Mouse (Mus musculus): ENCODE measurements around the gene E330009J07Rik. TPM values are rescaled to one million over a fixed set of nuclear protein-coding genes. Genes with fewer than 3 reads are reported as not detected.

Gene E330009J07Rik
- polyA plus RNA-seq, 1 experiment from 2014 or later = 12.4 TPM

DNA sequence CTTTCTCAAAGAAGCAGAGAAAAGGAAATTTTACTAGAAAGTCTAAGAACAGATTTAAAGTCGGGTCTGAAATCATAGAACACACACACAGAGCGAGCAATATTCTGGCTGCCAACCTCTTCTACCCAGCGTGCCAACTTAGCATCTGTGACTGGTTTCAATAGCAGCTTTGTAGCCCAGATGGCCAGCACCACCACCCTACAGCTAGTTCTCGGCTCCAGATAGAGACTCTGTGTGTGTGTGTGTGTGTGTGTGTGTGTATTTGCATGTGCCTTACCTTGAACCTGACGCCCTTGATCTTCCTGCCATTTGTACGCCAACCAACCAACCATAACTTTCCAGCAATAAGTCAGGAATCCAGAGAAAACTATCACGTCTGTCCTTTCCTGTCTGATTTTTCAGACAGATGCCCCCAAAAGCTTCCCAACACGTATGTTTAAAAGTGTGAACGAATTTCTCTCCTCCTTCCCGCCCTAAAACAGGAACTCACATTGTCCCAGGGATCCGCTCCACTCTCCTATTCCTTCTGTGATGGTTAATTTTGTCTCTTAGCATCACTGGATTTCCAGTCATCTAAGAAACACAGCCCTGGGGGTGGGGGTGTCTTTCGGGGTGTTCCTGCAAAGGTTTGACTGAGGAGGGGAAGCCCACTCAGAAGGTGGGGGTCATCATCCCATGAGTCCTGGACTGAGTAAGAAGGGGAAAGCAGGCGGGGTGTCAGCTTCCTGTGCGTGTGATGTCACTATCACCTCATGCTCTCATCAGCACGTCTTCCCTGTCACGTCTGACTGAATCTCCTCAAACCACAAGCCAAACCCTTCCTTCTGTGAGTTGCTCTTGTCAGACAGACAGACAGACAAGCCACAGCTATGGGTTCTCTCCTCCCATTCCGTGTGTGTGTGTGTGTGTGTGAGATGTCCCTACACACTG lies 3.3 kb downstream of the E330009J07Rik start:
- DNase-seq (ENCODE audit: low spot score) (no peak), ATAC-seq (ENCODE audit: insufficient number of reproducible peaks, low FRiP score, low TSS enrichment, low read depth) (no peak)
- no peaks in the 10 kb centered on the region for H3K4me1 ChIP-seq (ENCODE audit: control insufficient read depth, insufficient read depth, low read length)
- 88% methylated on average over 17 of the region's 17 CpGs for WGBS
- no peaks in the 10 kb centered on the region for H3K27me3 ChIP-seq (ENCODE audit: control insufficient read depth, insufficient read depth, low read length)
- no peak overlapping the region for H3K4me3 ChIP-seq (ENCODE audit: low read depth, low read length)
- H3K4me2 ChIP-seq (ENCODE audit: low read depth, severe bottlenecking) = no peak overlapping the region
- H3K27ac ChIP-seq (replicated peaks; ENCODE audit: low read depth, low read length) = no peak overlapping the region
- no peaks in the 10 kb centered on the region for H3K9me3 ChIP-seq (ENCODE audit: control insufficient read depth, low read length)
- no peaks in the 10 kb centered on the region for H3K36me3 ChIP-seq (ENCODE audit: control insufficient read depth, insufficient read depth, low read length)
- no peak overlapping the region for H3K9ac ChIP-seq (ENCODE audit: low read length)

DNA sequence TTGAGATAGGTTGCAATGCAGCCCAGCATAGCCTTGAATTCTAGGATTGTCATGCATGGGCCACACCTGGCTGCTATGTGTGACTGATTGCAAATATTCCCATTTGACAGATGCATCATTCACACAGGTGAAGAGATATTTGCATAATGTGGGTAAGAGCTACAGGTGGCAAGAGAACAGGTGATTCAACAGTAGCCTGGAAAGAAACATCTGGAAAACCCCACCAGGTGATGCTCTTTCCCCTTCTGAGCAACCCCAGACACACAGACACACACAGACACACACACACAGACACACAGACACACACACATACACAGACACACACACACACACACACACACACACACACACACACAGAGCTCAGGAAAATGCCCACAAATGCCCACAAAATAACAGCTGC lies 4.1 kb downstream of the E330009J07Rik start:
- Histone ChIP-seq H3K4me1 (ENCODE audit: control insufficient read depth, insufficient read depth, low read length) (no peaks in the 10 kb centered on the region), H3K27me3 (ENCODE audit: control insufficient read depth, insufficient read depth, low read length) (no peaks in the 10 kb centered on the region), H3K36me3 (ENCODE audit: control insufficient read depth, insufficient read depth, low read length) (no peaks in the 10 kb centered on the region), H3K9me3 (ENCODE audit: control insufficient read depth, low read length) (no peaks in the 10 kb centered on the region), H3K4me2 (ENCODE audit: low read depth, severe bottlenecking) (no peak overlapping the region), H3K9ac (ENCODE audit: low read length) (no peak overlapping the region), H3K27ac (replicated peaks; ENCODE audit: low read depth, low read length) (no peak overlapping the region), H3K4me3 (ENCODE audit: low read depth, low read length) (no peak overlapping the region)
- ATAC-seq (ENCODE audit: insufficient number of reproducible peaks, low FRiP score, low TSS enrichment, low read depth) = no peak
- DNase-seq (ENCODE audit: low spot score) = no peak

DNA sequence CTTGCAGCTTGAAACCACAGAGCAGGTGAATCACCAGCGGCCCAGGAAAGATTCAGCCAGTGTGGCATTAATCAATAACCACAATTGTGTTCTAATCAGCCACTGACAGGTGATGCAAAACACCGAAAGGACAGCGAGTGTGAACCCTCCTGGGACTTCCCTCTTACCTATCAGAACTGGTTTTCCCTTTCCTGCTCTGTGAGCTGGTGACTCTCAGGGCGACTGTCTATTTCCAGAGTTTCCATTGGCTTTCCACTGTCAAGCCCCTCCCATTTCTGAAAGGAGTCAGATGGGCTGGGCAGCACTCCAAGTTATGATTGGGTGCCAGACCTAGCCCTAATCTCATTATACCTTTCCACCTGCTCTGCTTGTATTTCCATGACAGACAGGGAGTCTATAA lies 4.6 kb downstream of the E330009J07Rik start:
- Histone ChIP-seq H3K36me3 (ENCODE audit: control insufficient read depth, insufficient read depth, low read length) (no peaks in the 10 kb centered on the region), H3K9ac (ENCODE audit: low read length) (no peak overlapping the region), H3K4me2 (ENCODE audit: low read depth, severe bottlenecking) (no peak overlapping the region), H3K27ac (replicated peaks; ENCODE audit: low read depth, low read length) (no peak overlapping the region), H3K27me3 (ENCODE audit: control insufficient read depth, insufficient read depth, low read length) (no peaks in the 10 kb centered on the region), H3K9me3 (ENCODE audit: control insufficient read depth, low read length) (no peaks in the 10 kb centered on the region), H3K4me3 (ENCODE audit: low read depth, low read length) (no peak overlapping the region), H3K4me1 (ENCODE audit: control insufficient read depth, insufficient read depth, low read length) (no peaks in the 10 kb centered on the region)
- 70% methylated on average over 4 of the region's 4 CpGs for WGBS
- DNase-seq (ENCODE audit: low spot score) (no peak), ATAC-seq (ENCODE audit: insufficient number of reproducible peaks, low FRiP score, low TSS enrichment, low read depth) (no peak)

DNA sequence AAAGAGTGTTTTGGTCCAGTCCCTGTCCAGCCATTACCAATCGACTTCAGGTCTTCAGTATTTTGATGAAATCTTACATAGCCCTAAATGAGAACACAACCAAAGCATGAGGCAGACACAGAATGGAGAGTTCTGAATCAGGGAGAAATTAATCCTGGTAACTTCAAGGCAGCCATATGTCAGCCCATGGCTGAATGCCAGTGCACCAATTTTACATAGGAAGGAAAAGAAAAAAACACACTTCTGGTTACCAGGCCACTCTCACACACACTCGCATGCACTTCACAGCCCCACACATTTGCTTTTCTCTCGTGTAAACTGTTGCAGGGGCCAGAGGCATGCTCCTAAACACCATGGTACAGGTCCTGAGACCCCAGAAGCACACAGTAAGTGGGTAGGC lies 5.1 kb downstream of the E330009J07Rik start:
- H3K9ac ChIP-seq (ENCODE audit: low read length) = no peak overlapping the region
- no peak for DNase-seq (ENCODE audit: low spot score)
- no peaks in the 10 kb centered on the region for H3K4me1 ChIP-seq (ENCODE audit: control insufficient read depth, insufficient read depth, low read length)

DNA sequence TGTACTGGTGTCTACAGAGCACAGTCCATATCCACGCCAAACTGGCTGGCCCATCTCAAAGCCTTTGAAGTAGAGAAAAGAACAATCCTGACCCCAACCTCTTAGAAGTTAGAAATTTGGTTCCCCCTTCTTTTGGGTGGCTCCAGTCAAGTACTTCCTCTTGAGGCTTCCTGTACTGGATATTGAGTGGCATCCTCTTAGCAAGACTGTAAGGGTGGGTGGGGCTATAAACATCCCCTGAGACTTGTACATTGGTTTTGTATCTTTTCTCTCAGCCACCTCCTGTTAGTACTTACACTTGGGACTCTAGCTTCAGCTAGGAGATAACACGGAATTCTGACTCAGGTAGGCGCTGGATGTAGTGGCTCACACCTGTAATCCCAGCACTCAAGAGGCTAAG lies 5.7 kb downstream of the E330009J07Rik start:
- 92% methylated on average over 3 of the region's 3 CpGs for WGBS
- H3K9ac ChIP-seq (ENCODE audit: low read length) = no peak overlapping the region
- H3K4me1 ChIP-seq (ENCODE audit: control insufficient read depth, insufficient read depth, low read length) = no peaks in the 10 kb centered on the region
- H3K27ac ChIP-seq (replicated peaks; ENCODE audit: low read depth, low read length) = no peak overlapping the region
- H3K4me3 ChIP-seq (ENCODE audit: low read depth, low read length) = no peak overlapping the region
- ATAC-seq (ENCODE audit: insufficient number of reproducible peaks, low FRiP score, low TSS enrichment, low read depth) = no peak
- H3K4me2 ChIP-seq (ENCODE audit: low read depth, severe bottlenecking) = no peak overlapping the region
- no peak for DNase-seq (ENCODE audit: low spot score)
- no peaks in the 10 kb centered on the region for H3K27me3 ChIP-seq (ENCODE audit: control insufficient read depth, insufficient read depth, low read length)
- no peaks in the 10 kb centered on the region for H3K36me3 ChIP-seq (ENCODE audit: control insufficient read depth, insufficient read depth, low read length)
- H3K9me3 ChIP-seq (ENCODE audit: control insufficient read depth, low read length) = no peaks in the 10 kb centered on the region

More for the DNA sequence above, 5.1 kb downstream of the E330009J07Rik start:
- WGBS = 89% methylated on average over 3 of the region's 3 CpGs
- Histone ChIP-seq H3K27me3 (ENCODE audit: control insufficient read depth, insufficient read depth, low read length) (no peaks in the 10 kb centered on the region), H3K36me3 (ENCODE audit: control insufficient read depth, insufficient read depth, low read length) (no peaks in the 10 kb centered on the region), H3K4me3 (ENCODE audit: low read depth, low read length) (no peak overlapping the region), H3K4me2 (ENCODE audit: low read depth, severe bottlenecking) (no peak overlapping the region), H3K9me3 (ENCODE audit: control insufficient read depth, low read length) (no peaks in the 10 kb centered on the region), H3K27ac (replicated peaks; ENCODE audit: low read depth, low read length) (no peak overlapping the region)
- ATAC-seq (ENCODE audit: insufficient number of reproducible peaks, low FRiP score, low TSS enrichment, low read depth) = no peak

DNA sequence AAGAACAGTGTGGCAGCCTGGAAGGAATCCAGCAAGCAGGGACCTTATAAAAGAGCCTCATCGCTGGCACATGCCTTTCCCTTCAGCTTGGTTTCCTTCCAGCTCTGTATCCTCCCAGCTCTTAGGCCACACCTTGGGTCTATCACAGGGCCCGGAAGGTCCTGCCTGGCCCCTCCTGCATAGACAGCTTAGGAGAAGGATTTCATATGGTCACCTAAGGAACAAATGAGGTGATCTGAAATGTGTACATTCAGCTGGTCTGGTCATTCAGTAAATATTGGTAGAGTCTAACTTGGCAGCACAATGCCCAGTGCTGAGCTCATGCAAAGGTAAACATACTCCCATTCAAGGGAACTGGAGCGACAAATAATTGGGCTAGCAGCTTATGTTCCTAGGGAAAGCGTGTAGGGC lies 6.4 kb downstream of the E330009J07Rik start:
- no peak overlapping the region for H3K9ac ChIP-seq (ENCODE audit: low read length)
- H3K27me3 ChIP-seq (ENCODE audit: control insufficient read depth, insufficient read depth, low read length) = no peaks in the 10 kb centered on the region
- H3K9me3 ChIP-seq (ENCODE audit: control insufficient read depth, low read length) = no peaks in the 10 kb centered on the region
- ATAC-seq (ENCODE audit: insufficient number of reproducible peaks, low FRiP score, low TSS enrichment, low read depth) (no peak), DNase-seq (ENCODE audit: low spot score) (no peak)
- H3K4me1 ChIP-seq (ENCODE audit: control insufficient read depth, insufficient read depth, low read length) = no peaks in the 10 kb centered on the region
- H3K4me2 ChIP-seq (ENCODE audit: low read depth, severe bottlenecking) = no peak overlapping the region
- H3K4me3 ChIP-seq (ENCODE audit: low read depth, low read length) = no peak overlapping the region
- H3K27ac ChIP-seq (replicated peaks; ENCODE audit: low read depth, low read length) = no peak overlapping the region
- 87% methylated on average over 4 of the region's 4 CpGs for WGBS
- no peaks in the 10 kb centered on the region for H3K36me3 ChIP-seq (ENCODE audit: control insufficient read depth, insufficient read depth, low read length)

DNA sequence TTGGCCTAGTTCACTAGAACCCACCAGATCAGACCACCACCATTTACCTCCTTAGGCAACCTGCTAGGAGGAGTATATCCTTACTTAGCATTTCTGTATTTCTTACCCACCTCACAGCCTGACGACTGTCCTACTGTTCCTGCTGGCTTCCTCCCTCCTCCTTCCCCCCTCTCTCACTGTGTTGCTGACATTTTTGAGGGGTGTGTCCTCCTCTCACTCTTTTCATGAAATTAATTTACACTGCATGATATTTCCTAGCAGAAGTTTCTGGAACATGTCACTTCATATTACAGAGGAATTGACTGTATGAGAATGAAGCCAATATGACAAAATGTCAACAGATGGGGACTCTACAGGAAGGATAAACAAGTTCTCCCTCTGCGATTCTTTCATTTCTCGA lies 7.2 kb downstream of the E330009J07Rik start:
- no peak for DNase-seq (ENCODE audit: low spot score)
- Histone ChIP-seq H3K36me3 (ENCODE audit: control insufficient read depth, insufficient read depth, low read length) (no peaks in the 10 kb centered on the region), H3K4me1 (ENCODE audit: control insufficient read depth, insufficient read depth, low read length) (no peaks in the 10 kb centered on the region), H3K4me3 (ENCODE audit: low read depth, low read length) (no peak overlapping the region), H3K9ac (ENCODE audit: low read length) (no peak overlapping the region), H3K9me3 (ENCODE audit: control insufficient read depth, low read length) (no peaks in the 10 kb centered on the region), H3K27ac (replicated peaks; ENCODE audit: low read depth, low read length) (no peak overlapping the region), H3K27me3 (ENCODE audit: control insufficient read depth, insufficient read depth, low read length) (no peaks in the 10 kb centered on the region), H3K4me2 (ENCODE audit: low read depth, severe bottlenecking) (no peak overlapping the region)
- no peak for ATAC-seq (ENCODE audit: insufficient number of reproducible peaks, low FRiP score, low TSS enrichment, low read depth)
- 75% methylated on average over 3 of the region's 3 CpGs for WGBS

DNA sequence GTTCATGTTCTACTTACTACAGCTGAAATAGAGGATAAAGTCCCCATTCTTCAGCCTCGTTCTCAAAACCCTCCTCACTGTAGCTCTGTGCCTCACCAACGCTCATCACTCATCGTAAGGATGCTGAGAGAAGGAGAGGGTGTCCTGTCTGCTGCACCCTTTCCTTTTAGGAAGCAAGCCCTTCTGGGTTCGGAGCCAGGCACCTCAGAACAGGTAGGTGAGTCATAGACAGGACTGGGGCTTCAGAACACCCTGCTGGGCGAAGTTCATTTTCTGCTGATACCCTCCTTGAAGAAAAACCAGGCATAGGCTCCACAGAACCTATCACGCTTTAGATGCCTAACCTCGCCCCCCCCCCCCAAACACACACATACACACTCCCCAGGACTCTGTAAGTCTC lies 8.5 kb downstream of the E330009J07Rik start:
- no peak for DNase-seq (ENCODE audit: low spot score)
- ATAC-seq (ENCODE audit: insufficient number of reproducible peaks, low FRiP score, low TSS enrichment, low read depth) = no peak
- WGBS = 88% methylated on average over 7 of the region's 7 CpGs

More for the DNA sequence above, 8.5 kb downstream of the E330009J07Rik start:
- Histone ChIP-seq H3K9me3 (ENCODE audit: control insufficient read depth, low read length) (no peaks in the 10 kb centered on the region), H3K27me3 (ENCODE audit: control insufficient read depth, insufficient read depth, low read length) (no peaks in the 10 kb centered on the region), H3K27ac (replicated peaks; ENCODE audit: low read depth, low read length) (no peak overlapping the region), H3K9ac (ENCODE audit: low read length) (no peak overlapping the region), H3K4me2 (ENCODE audit: low read depth, severe bottlenecking) (no peak overlapping the region), H3K4me3 (ENCODE audit: low read depth, low read length) (no peak overlapping the region), H3K4me1 (ENCODE audit: control insufficient read depth, insufficient read depth, low read length) (no peaks in the 10 kb centered on the region), H3K36me3 (ENCODE audit: control insufficient read depth, insufficient read depth, low read length) (no peaks in the 10 kb centered on the region)
